Mouse (Mus musculus): ENCODE data around the gene Magi2. TPM values are rescaled to one million over a fixed set of nuclear protein-coding genes. Genes with fewer than 3 reads are reported as not detected.
"Not testable (repeated sequence)": the region's sequence is repeated elsewhere in the genome, so short reads cannot be mapped to it uniquely, and the experiment has no call there.

Gene Magi2
- polyA plus RNA-seq, 1 experiment, result 0.48 TPM

DNA sequence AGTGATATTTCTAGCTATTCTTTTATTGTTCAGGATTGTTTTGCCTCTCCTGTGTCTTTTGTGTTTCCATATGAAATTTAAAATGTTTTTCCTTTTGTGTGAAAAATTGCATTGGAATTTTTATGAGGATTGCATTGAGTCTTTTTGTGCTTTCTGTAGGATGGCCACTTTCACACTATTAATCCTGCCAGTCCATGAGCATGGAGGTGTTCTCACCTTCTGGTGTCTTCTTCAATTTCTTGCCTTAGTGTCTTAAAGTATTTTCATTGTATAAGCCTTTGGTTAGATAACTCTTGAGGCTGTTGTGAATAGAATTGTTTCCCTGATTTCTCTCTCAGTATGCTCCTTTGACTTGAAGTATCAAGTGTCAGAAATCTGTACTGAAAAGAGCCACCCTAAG lies 1296.9 kb downstream of the Magi2 start:
- H3K4me3 ChIP-seq, result no peak overlapping the region
- H3K79me2 ChIP-seq (ENCODE audit: control insufficient read depth, insufficient read depth), result no peaks in the 10 kb centered on the region
- H3ac ChIP-seq (ENCODE audit: control insufficient read depth, insufficient read length), result no peak overlapping the region
- TF ChIP-seq CEBPB (IDR thresholded peaks at IDR 0.05; ENCODE audit: insufficient read depth, poor library complexity, severe bottlenecking) (no peak), E2F4 (IDR thresholded peaks at IDR 0.05; ENCODE audit: insufficient read depth) (no peak), SRF (IDR thresholded peaks at IDR 0.05; ENCODE audit: control insufficient read depth, insufficient read length, low read depth) (no peak), POLR2A (IDR thresholded peaks at IDR 0.05; ENCODE audit: insufficient read length, low read depth) (no peak), TCF3 (IDR thresholded peaks at IDR 0.05; ENCODE audit: insufficient read length, low read depth) (no peak), MYOG (IDR thresholded peaks at IDR 0.05; ENCODE audit: control insufficient read depth in 1 of 3, insufficient read depth in 1 of 3, insufficient read length in 2 of 3, low read depth in 2 of 3) (no peak), USF1 (IDR thresholded peaks at IDR 0.05; ENCODE audit: low read depth) (no peak), POLR2AphosphoS2 (IDR thresholded peaks at IDR 0.05; ENCODE audit: insufficient read length, low read depth) (no peak), MAX (IDR thresholded peaks at IDR 0.05; ENCODE audit: low read depth) (no peak), MYOD1 (IDR thresholded peaks at IDR 0.05; ENCODE audit: control insufficient read depth in 1 of 3, insufficient read length in 2 of 3, low read depth in 2 of 3) (no peak), TCF12 (IDR thresholded peaks at IDR 0.05; ENCODE audit: insufficient read depth, poor library complexity, severe bottlenecking) (no peak), REST (IDR thresholded peaks at IDR 0.05; ENCODE audit: insufficient read depth, insufficient read length) (no peak)
- no peaks in the 10 kb centered on the region for H3K36me3 ChIP-seq (ENCODE audit: control insufficient read depth, insufficient read depth)
- H3K27me3 ChIP-seq (ENCODE audit: control insufficient read depth, insufficient read depth, insufficient read length), result no peaks in the 10 kb centered on the region
- no peak overlapping the region for H3K4me2 ChIP-seq (ENCODE audit: low read depth)

DNA sequence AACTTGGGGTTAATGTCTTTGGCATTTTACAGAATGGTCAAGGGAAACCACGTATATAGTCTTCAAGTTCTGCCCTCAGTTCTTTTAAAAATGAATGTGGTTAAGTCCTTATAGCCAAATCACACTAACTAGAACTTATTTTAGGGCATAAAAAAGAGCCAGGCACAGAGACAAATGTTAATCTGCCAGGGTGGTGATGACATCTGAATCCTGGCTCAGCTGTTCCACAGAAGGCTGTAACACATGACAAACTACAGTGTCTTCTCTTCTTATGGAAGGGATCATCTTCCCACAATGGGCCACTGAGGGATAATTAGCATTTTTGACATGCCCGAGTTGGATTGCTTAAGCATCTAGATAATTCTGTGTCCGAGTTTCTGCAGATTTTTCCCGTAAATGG lies 1299.8 kb downstream of the Magi2 start:
- not testable (repeated sequence) for H3K4me3 ChIP-seq; H3K79me2 ChIP-seq (ENCODE audit: control insufficient read depth, insufficient read depth); H3ac ChIP-seq (ENCODE audit: control insufficient read depth, insufficient read length)

DNA sequence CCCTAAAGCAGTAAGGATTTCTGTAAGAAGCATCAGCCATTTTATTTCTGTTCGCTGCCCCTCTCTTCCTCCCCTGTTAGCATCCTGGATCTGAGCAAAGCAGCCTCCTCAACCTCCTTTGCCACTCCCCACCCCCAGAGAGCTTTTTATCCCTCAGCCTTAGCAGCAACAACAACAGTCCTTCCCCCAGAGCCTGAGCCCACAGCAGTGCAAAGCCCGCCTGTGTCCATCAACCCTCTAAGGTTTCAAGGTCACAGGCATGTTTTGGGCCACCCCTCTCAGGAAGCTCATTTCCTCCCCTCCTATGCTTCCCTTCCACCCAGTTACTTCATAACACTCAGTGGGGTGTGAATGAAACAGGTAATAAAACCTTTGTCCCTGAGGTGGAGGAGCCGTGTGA lies 1309.7 kb downstream of the Magi2 start:
- H3K27me3 ChIP-seq (ENCODE audit: control insufficient read depth, insufficient read depth, insufficient read length), result no peaks in the 10 kb centered on the region
- TF ChIP-seq POLR2AphosphoS2 (IDR thresholded peaks at IDR 0.05; ENCODE audit: insufficient read length, low read depth) (no peak), CEBPB (IDR thresholded peaks at IDR 0.05; ENCODE audit: insufficient read depth, poor library complexity, severe bottlenecking) (no peak)
- no peaks in the 10 kb centered on the region for H3K79me2 ChIP-seq (ENCODE audit: control insufficient read depth, insufficient read depth)
- H3ac ChIP-seq (ENCODE audit: control insufficient read depth, insufficient read length), result no peak overlapping the region
- no peak overlapping the region for H3K4me2 ChIP-seq (ENCODE audit: low read depth)
- H3K4me3 ChIP-seq, result no peak overlapping the region
- no peaks in the 10 kb centered on the region for H3K36me3 ChIP-seq (ENCODE audit: control insufficient read depth, insufficient read depth)

More for the DNA sequence above, 1299.8 kb downstream of the Magi2 start:
- peak in 1 of 3 experiments; percentile 21 for TF ChIP-seq MYOG (IDR thresholded peaks at IDR 0.05; ENCODE audit: control insufficient read depth in 1 of 3, insufficient read depth in 1 of 3, insufficient read length in 2 of 3, low read depth in 2 of 3)
- peak in 1 of 3 experiments; percentile 31 for TF ChIP-seq MYOD1 (IDR thresholded peaks at IDR 0.05; ENCODE audit: control insufficient read depth in 1 of 3, insufficient read length in 2 of 3, low read depth in 2 of 3)
- H3K4me2 ChIP-seq (ENCODE audit: low read depth); H3K27me3 ChIP-seq (ENCODE audit: control insufficient read depth, insufficient read depth, insufficient read length); H3K36me3 ChIP-seq (ENCODE audit: control insufficient read depth, insufficient read depth): not testable (repeated sequence)

DNA sequence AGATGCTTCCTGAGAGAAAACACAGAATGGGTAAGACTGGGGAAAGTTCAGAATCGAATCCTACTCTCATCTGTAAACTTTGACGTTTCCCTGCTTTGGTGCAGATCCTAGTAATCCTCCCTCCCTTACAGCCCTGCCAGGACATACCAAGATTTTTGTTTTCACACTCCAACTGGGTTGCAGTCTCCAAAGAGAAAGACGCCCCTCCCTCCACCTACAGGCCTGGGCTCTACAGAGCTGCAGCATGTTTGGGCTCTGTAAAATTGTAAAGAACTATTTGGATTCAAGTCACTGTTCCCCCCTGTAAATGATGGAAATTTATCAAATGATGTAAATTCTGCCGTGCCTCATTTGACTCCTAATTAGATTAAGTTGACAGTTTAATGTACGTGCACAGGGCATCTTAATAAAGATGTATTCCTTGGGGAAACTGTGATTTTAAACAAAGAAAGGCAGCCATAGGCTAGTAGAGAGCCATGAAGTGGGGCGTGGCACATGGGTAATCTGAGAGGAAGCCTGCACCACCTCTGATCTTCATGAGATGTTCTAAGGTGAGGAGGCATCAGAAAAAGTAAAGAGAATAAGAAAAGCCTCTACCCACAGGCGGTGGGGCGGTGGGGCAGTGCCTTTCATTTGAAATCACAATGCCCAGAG lies 1310.7 kb downstream of the Magi2 start:
- no peaks in the 10 kb centered on the region for H3K36me3 ChIP-seq (ENCODE audit: control insufficient read depth, insufficient read depth)
- no peak overlapping the region for H3ac ChIP-seq (ENCODE audit: control insufficient read depth, insufficient read length)

GRCm38 (mm10) chr5:20544374-20544773 lies 1317.5 kb downstream of the Magi2 start:
- TF ChIP-seq MYOD1 (IDR thresholded peaks at IDR 0.05; ENCODE audit: control insufficient read depth in 1 of 3, insufficient read length in 2 of 3, low read depth in 2 of 3) (no peak), REST (IDR thresholded peaks at IDR 0.05; ENCODE audit: insufficient read depth, insufficient read length) (no peak), TCF12 (IDR thresholded peaks at IDR 0.05; ENCODE audit: insufficient read depth, poor library complexity, severe bottlenecking) (no peak), POLR2A (IDR thresholded peaks at IDR 0.05; ENCODE audit: insufficient read length, low read depth) (no peak), CEBPB (IDR thresholded peaks at IDR 0.05; ENCODE audit: insufficient read depth, poor library complexity, severe bottlenecking) (no peak)
- Histone ChIP-seq H3K4me2 (ENCODE audit: low read depth) (no peak overlapping the region), H3K79me2 (ENCODE audit: control insufficient read depth, insufficient read depth) (no peaks in the 10 kb centered on the region)

More for the DNA sequence above, 1310.7 kb downstream of the Magi2 start:
- Histone ChIP-seq H3K4me2 (ENCODE audit: low read depth) (no peak overlapping the region), H3K79me2 (ENCODE audit: control insufficient read depth, insufficient read depth) (no peaks in the 10 kb centered on the region), H3K27me3 (ENCODE audit: control insufficient read depth, insufficient read depth, insufficient read length) (no peaks in the 10 kb centered on the region), H3K4me3 (no peak overlapping the region)
- no peak for TF ChIP-seq CEBPB (IDR thresholded peaks at IDR 0.05; ENCODE audit: insufficient read depth, poor library complexity, severe bottlenecking)
- TF ChIP-seq USF1 (IDR thresholded peaks at IDR 0.05; ENCODE audit: low read depth), result no peak
- no peak for TF ChIP-seq MYOG (IDR thresholded peaks at IDR 0.05; ENCODE audit: control insufficient read depth in 1 of 3, insufficient read depth in 1 of 3, insufficient read length in 2 of 3, low read depth in 2 of 3)
- TF ChIP-seq MYOD1 (IDR thresholded peaks at IDR 0.05; ENCODE audit: control insufficient read depth in 1 of 3, insufficient read length in 2 of 3, low read depth in 2 of 3), result no peak
- TF ChIP-seq TCF12 (IDR thresholded peaks at IDR 0.05; ENCODE audit: insufficient read depth, poor library complexity, severe bottlenecking), result no peak
- no peak for TF ChIP-seq POLR2AphosphoS2 (IDR thresholded peaks at IDR 0.05; ENCODE audit: insufficient read length, low read depth)
- TF ChIP-seq TCF3 (IDR thresholded peaks at IDR 0.05; ENCODE audit: insufficient read length, low read depth), result no peak
- TF ChIP-seq E2F4 (IDR thresholded peaks at IDR 0.05; ENCODE audit: insufficient read depth), result no peak
- no peak for TF ChIP-seq MAX (IDR thresholded peaks at IDR 0.05; ENCODE audit: low read depth)
- TF ChIP-seq REST (IDR thresholded peaks at IDR 0.05; ENCODE audit: insufficient read depth, insufficient read length), result no peak
- no peak for TF ChIP-seq POLR2A (IDR thresholded peaks at IDR 0.05; ENCODE audit: insufficient read length, low read depth)
- no peak for TF ChIP-seq SRF (IDR thresholded peaks at IDR 0.05; ENCODE audit: control insufficient read depth, insufficient read length, low read depth)

More at GRCm38 (mm10) chr5:20544374-20544773, 1317.5 kb downstream of the Magi2 start:
- Histone ChIP-seq H3K36me3 (ENCODE audit: control insufficient read depth, insufficient read depth) (no peaks in the 10 kb centered on the region), H3K27me3 (ENCODE audit: control insufficient read depth, insufficient read depth, insufficient read length) (no peaks in the 10 kb centered on the region), H3K4me3 (no peak overlapping the region), H3ac (ENCODE audit: control insufficient read depth, insufficient read length) (no peak overlapping the region)

Measured in myocyte (in vitro differentiated cells).